Mouse (Mus musculus) intestine, embryonic 15.5 days (tissue): ENCODE results near the gene Luzp2. TPM values are rescaled to one million over a fixed set of nuclear protein-coding genes. Genes with fewer than 3 reads are reported as not detected.
"Not testable (repeated sequence)": the region's sequence is repeated elsewhere in the genome, so short reads cannot be mapped to it uniquely, and the experiment has no call there.

Experiments used
- ATAC-seq: fragments of 200-750 bp; cut with Nextera tagmentation; 2 replicates; pipeline ENCODE4 v1.8.0; 2017; ENCODE audit warnings: moderate TSS enrichment, moderate library complexity
- H3K27ac ChIP-seq: fragments of 300-500 bp; sonication (generic); 2 replicates; pipeline ENCODE4 v1.5.1; 2015; ENCODE audit warnings: mild to moderate bottlenecking, inconsistent platforms
- H3K27me3 ChIP-seq: fragments of 300-500 bp; sonication (generic); replicated peaks from 2 replicates; pipeline ENCODE4 v1.6.1; 2015; ENCODE audit warnings: inconsistent platforms
- H3K36me3 ChIP-seq: fragments of 300-500 bp; sonication (generic); 2 replicates; pipeline ENCODE4 v1.6.1; 2015; ENCODE audit warnings: inconsistent platforms
- H3K4me1 ChIP-seq: fragments of 300-500 bp; sonication (generic); replicated peaks from 2 replicates; pipeline ENCODE4 v1.6.1; 2015; ENCODE audit warnings: inconsistent platforms
- H3K4me2 ChIP-seq: fragments of 300-500 bp; sonication (generic); replicated peaks from 2 replicates; pipeline ENCODE4 v1.6.1; 2015; ENCODE audit warnings: mild to moderate bottlenecking, inconsistent platforms
- H3K4me3 ChIP-seq: fragments of 300-500 bp; sonication (generic); replicated peaks from 2 replicates; pipeline ENCODE4 v1.5.1; 2015; ENCODE audit warnings: inconsistent platforms
- H3K9ac ChIP-seq: fragments of 300-500 bp; sonication (generic); 2 replicates; pipeline ENCODE4 v1.6.1; 2015; ENCODE audit warnings: inconsistent platforms
- H3K9me3 ChIP-seq: fragments of 300-500 bp; sonication (generic); 2 replicates; pipeline ENCODE4 v1.6.1; 2016; ENCODE audit warnings: inconsistent platforms
- WGBS: fragments of 180-500 bp; shearing (Covaris S2); methylation state at CpG from one replicate; pipeline ENCODE4 v1.1.7; 2015; 5-methylcytosine and 5-hydroxymethylcytosine counted together
- polyA plus RNA-seq: library from polyadenylated mRNA; unstranded; fragments of >200 nt; fragmentation: Nextera tagmentation; extraction: Ambion mirVana; gene quantifications from 2 replicates; pipeline ENCODE4 v1.2.1, GENCODE M21; 2015

The Luzp2 gene
- polyA plus RNA-seq, 1 experiment from 2014 or later: 0.90 TPM

GRCm38 (mm10) chr7:54893709-54894627, 58.7 kb downstream of the Luzp2 start:
- no peak overlapping the region for H3K4me2 ChIP-seq
- 79% methylated on average over 3 of the region's 3 CpGs for WGBS

DNA sequence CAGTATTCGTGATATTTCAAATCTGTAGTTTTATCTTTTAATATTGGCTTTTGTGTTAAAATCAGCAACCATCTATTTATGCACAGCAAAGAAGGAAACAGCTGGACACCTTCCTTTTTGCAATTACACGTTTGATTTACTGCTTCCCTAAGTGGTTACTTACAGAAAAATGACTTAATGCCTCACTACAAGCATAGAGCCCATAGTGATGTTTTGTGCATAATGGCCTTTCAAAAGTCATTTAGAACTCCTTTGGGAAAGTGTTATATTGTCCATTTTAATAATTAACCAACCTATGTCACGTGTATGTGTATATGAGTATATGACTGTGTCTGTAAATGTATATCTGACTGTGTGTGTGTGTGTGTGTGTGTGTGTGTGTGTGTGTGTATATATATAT, 63.3 kb downstream of the Luzp2 start:
- Histone ChIP-seq H3K4me2 (no peak overlapping the region), H3K4me1 (no peaks in the 10 kb centered on the region), H3K27me3 (no peaks in the 10 kb centered on the region), H3K27ac (no peak overlapping the region), H3K36me3 (no peaks in the 10 kb centered on the region), H3K4me3 (no peak overlapping the region), H3K9ac (no peak overlapping the region), H3K9me3 (no peaks in the 10 kb centered on the region)
- WGBS: 69% methylated on average over 3 of the region's 3 CpGs
- ATAC-seq: no peak

More at GRCm38 (mm10) chr7:54893709-54894627, 58.7 kb downstream of the Luzp2 start:
- H3K27me3 ChIP-seq: no peaks in the 10 kb centered on the region
- H3K9me3 ChIP-seq: no peaks in the 10 kb centered on the region
- no peak overlapping the region for H3K4me3 ChIP-seq
- H3K27ac ChIP-seq: no peak overlapping the region
- no peaks in the 10 kb centered on the region for H3K4me1 ChIP-seq
- no peak for ATAC-seq
- no peaks in the 10 kb centered on the region for H3K36me3 ChIP-seq
- no peak overlapping the region for H3K9ac ChIP-seq

DNA sequence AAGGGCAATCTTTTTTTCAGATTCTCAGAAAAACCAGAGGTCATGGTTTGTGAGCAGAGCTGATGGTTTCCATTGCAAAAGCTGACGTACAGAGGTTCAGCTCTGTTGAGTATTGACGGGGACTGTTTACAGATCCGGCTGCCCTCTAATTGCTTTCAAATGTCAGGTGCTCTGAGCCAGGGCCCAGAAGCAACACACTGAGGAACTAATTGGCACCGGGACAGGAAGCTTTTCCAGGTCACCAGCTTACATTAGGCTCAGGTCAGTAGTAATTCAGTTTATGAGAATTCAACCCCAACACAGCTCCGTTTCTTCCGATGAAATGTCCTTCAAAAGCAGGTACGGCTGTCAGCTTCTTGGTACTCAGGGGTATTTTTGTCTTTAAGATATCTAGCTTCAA, 74.7 kb downstream of the Luzp2 start:
- no peaks in the 10 kb centered on the region for H3K27me3 ChIP-seq
- no peak for ATAC-seq
- no peaks in the 10 kb centered on the region for H3K36me3 ChIP-seq
- H3K9ac ChIP-seq: no peak overlapping the region
- no peaks in the 10 kb centered on the region for H3K4me1 ChIP-seq
- no peak overlapping the region for H3K4me3 ChIP-seq
- H3K9me3 ChIP-seq: no peaks in the 10 kb centered on the region
- WGBS: 58% methylated on average over 7 of the region's 7 CpGs
- no peak overlapping the region for H3K4me2 ChIP-seq
- H3K27ac ChIP-seq: no peak overlapping the region

- no peak for ATAC-seq
- H3K4me1 ChIP-seq: no peaks in the 10 kb centered on the region
- WGBS: 45% methylated on average over 1 of the region's 1 CpGs
Observed at GRCm38 (mm10) chr7:54914030-54914429, 78.7 kb downstream of the Luzp2 start.

DNA sequence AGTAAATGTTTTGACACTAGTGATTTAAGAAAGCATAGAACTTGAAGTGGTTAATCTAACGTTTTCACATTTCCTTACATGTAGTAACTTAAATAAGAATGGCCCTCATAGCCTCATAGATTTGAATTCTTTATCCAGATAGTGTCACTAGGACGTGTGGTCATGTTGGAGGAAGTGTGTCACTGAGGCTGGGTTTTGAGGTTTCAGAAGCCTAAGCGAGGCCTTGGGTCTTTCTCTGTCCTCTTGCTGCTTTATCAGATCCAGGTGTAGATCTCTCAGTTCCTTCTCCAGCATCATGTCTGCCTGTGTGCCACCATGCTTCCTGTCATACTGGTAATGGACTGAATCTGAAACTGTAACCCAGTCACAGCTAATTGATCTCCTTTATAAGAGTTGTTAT, 86.7 kb downstream of the Luzp2 start:
- ATAC-seq: no peak
- H3K4me1 ChIP-seq: no peaks in the 10 kb centered on the region
- WGBS: 78% methylated on average over 3 of the region's 3 CpGs
- no peak overlapping the region for H3K4me3 ChIP-seq
- H3K27ac ChIP-seq: no peak overlapping the region
- no peak overlapping the region for H3K9ac ChIP-seq
- H3K27me3 ChIP-seq: no peaks in the 10 kb centered on the region
- H3K4me2 ChIP-seq: no peak overlapping the region
- no peaks in the 10 kb centered on the region for H3K36me3 ChIP-seq
- H3K9me3 ChIP-seq: no peaks in the 10 kb centered on the region

More at GRCm38 (mm10) chr7:54914030-54914429, 78.7 kb downstream of the Luzp2 start:
- no peaks in the 10 kb centered on the region for H3K27me3 ChIP-seq
- H3K4me3 ChIP-seq: no peak overlapping the region
- no peak overlapping the region for H3K9ac ChIP-seq
- H3K4me2 ChIP-seq: no peak overlapping the region
- H3K36me3 ChIP-seq: no peaks in the 10 kb centered on the region
- no peaks in the 10 kb centered on the region for H3K9me3 ChIP-seq
- no peak overlapping the region for H3K27ac ChIP-seq

GRCm38 (mm10) chr7:54956759-54957158, 121.5 kb downstream of the Luzp2 start:
- Histone ChIP-seq H3K4me3 (no peak overlapping the region), H3K9ac (no peak overlapping the region), H3K9me3 (no peaks in the 10 kb centered on the region), H3K4me1 (no peaks in the 10 kb centered on the region), H3K36me3 (no peaks in the 10 kb centered on the region), H3K4me2 (no peak overlapping the region), H3K27ac (no peak overlapping the region), H3K27me3 (no peaks in the 10 kb centered on the region)
- no peak for ATAC-seq
- WGBS: 81% methylated on average over 2 of the region's 2 CpGs

DNA sequence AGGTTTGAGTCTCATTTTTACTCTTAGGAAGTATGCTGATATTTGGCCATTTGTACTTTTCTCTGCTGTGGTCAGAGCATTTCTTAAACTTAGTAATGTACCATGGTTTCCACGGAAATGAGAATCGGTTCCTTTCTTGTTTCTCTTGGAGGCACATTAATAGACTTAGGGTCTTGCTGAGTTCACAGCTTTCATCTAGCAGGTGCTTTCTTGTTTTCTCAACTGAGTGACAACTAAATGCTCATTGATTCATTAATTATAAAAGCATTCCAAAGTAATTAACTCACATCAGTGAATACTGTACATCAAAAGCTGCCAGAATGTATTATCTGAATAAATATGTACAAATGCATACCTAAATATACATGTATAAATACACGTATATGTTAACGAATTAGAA, 127.4 kb downstream of the Luzp2 start:
- Histone ChIP-seq H3K4me3 (no peak overlapping the region), H3K27me3 (no peaks in the 10 kb centered on the region), H3K36me3 (no peaks in the 10 kb centered on the region), H3K27ac (no peak overlapping the region), H3K9me3 (no peaks in the 10 kb centered on the region), H3K4me2 (no peak overlapping the region), H3K9ac (no peak overlapping the region), H3K4me1 (no peaks in the 10 kb centered on the region)
- 89% methylated on average over 4 of the region's 4 CpGs for WGBS
- ATAC-seq: no peak

DNA sequence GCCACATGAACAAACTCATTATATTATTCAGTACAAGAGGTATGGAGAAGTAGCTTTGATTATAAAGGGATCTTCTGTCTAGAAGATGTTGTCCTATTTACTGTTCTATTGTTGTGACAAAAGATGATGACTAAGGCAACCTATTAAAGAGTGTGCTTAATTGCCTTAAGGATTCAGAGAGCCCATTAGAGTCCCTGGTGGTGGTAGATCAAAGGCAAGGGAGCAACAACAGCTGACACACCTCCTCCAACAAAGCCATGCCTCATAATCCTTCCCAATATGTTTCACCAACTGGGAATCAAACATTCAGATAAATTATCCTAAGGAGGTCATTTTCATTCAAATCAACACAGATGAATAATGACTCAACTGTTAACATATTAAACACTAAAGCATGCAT, 142.1 kb downstream of the Luzp2 start:
- H3K9ac ChIP-seq: no peak overlapping the region
- no peaks in the 10 kb centered on the region for H3K36me3 ChIP-seq
- H3K4me1 ChIP-seq: no peaks in the 10 kb centered on the region
- no peak overlapping the region for H3K4me2 ChIP-seq
- no peaks in the 10 kb centered on the region for H3K27me3 ChIP-seq
- H3K27ac ChIP-seq: no peak overlapping the region
- H3K4me3 ChIP-seq: no peak overlapping the region
- ATAC-seq: no peak
- no peaks in the 10 kb centered on the region for H3K9me3 ChIP-seq

GRCm38 (mm10) chr7:54980585-54980984, 145.3 kb downstream of the Luzp2 start:
- Histone ChIP-seq H3K4me3 (no peak overlapping the region), H3K9ac (no peak overlapping the region), H3K4me2 (no peak overlapping the region), H3K9me3 (no peaks in the 10 kb centered on the region), H3K4me1 (no peaks in the 10 kb centered on the region), H3K27ac (no peak overlapping the region), H3K27me3 (no peaks in the 10 kb centered on the region), H3K36me3 (no peaks in the 10 kb centered on the region)
- no peak for ATAC-seq
- 66% methylated on average over 4 of the region's 4 CpGs for WGBS

DNA sequence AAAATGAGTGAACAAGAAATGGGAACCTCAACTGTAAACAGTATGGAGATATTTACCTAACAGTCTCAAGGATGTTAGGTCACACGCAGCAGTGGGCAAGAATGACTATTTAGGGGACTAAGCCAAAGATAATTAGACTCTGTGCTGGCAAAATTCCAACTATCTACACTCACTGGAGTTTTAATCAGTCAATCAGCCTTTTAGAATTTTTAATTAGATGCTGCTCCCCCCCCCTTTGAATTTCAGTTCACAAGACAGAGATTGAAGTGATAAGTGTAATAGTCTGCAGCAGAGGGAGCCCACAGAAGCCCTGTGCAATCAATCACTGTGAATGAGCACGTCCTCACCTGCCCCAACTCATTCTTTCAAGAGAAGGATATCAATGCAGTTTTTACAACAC, 165.1 kb downstream of the Luzp2 start:
- Histone ChIP-seq H3K4me3 (no peak overlapping the region), H3K4me1 (no peaks in the 10 kb centered on the region), H3K27me3 (no peaks in the 10 kb centered on the region), H3K9ac (no peak overlapping the region), H3K27ac (no peak overlapping the region), H3K4me2 (no peak overlapping the region), H3K9me3 (no peaks in the 10 kb centered on the region), H3K36me3 (no peaks in the 10 kb centered on the region)
- ATAC-seq: no peak
- 47% methylated on average over 2 of the region's 2 CpGs for WGBS

DNA sequence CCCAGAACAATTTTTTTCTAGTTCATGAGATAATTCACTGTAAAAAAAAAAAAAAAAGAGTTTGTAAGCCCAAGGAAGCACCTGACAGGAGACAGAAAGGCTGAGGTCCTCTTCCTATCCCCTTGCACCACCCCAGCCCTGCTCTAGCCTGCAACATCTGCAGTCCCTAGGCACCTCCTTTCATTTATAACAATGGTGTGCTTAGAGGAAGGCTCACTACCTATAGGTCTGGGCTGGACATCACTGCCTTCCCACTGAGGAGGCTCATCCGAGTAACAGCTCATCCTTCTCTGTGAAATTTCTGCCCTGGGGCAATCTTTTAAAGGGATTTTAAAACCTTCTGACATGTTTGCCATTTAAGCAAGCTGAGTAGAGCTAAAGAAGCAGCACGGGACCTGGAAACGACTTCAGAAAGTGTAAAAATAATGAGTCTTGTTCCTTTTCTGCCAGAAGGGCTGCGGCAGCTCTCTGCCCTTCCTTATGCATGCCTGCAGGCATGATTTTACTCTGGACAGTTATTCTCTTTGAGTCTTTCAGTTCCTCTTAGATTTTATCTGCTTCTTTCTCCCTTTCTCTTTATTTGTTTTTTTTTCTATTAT, 174.0 kb downstream of the Luzp2 start:
- Histone ChIP-seq H3K36me3 (no peaks in the 10 kb centered on the region), H3K4me3 (no peak overlapping the region), H3K4me1 (no peaks in the 10 kb centered on the region), H3K9ac (no peak overlapping the region), H3K4me2 (no peak overlapping the region), H3K9me3 (no peaks in the 10 kb centered on the region), H3K27me3 (no peaks in the 10 kb centered on the region), H3K27ac (no peak overlapping the region)
- WGBS: 59% methylated on average over 4 of the region's 4 CpGs
- ATAC-seq: no peak

DNA sequence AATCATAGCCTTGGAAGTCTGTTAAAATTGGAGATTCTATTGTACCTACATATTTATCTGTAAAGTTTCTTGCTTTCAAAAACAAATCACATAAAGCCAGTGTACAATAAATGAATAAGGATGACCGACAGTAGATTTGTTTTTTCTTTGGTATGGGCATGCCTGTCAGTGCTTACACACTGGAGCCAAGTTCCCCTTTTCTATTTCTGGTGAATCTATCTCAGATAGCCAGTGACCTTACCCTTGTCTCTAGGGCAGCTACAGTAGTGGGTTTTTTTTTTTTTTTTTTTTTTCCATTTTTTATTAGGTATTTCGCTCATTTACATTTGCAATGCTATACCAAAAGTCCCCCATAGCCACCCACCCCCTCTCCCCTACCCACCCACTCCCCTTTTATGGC, 298.6 kb downstream of the Luzp2 start:
- H3K4me1 ChIP-seq, H3K4me3 ChIP-seq, H3K9ac ChIP-seq, H3K36me3 ChIP-seq, H3K27ac ChIP-seq, H3K9me3 ChIP-seq, ATAC-seq, H3K4me2 ChIP-seq, H3K27me3 ChIP-seq: not testable (repeated sequence)
- WGBS: 95% methylated on average over 1 of the region's 2 CpGs

GRCm38 (mm10) chr7:55188927-55189326, 353.6 kb downstream of the Luzp2 start:
- ATAC-seq: no peak
- no peak overlapping the region for H3K4me2 ChIP-seq
- no peaks in the 10 kb centered on the region for H3K4me1 ChIP-seq
- no peaks in the 10 kb centered on the region for H3K36me3 ChIP-seq
- no peak overlapping the region for H3K27ac ChIP-seq
- no peaks in the 10 kb centered on the region for H3K9me3 ChIP-seq
- whole genome bisulfite sequencing: 91% methylated on average over 10 of the region's 10 CpGs
- no peaks in the 10 kb centered on the region for H3K27me3 ChIP-seq
- no peak overlapping the region for H3K4me3 ChIP-seq
- H3K9ac ChIP-seq: no peak overlapping the region
